Mouse (Mus musculus) liver, postnatal 0 days (tissue): ENCODE measurements at regions not wholly inside any gene's neighbourhood (a gene's known extent, or its start where the extent isn't known, plus 50 kb on each side); places are given as distances from the start of the nearest gene placed in this dataset.

ENCODE experiments used
- ATAC-seq: fragments of 200-750 bp; cut with Nextera tagmentation; 2 replicates; pipeline ENCODE4 v1.8.0; 2017; ENCODE audit warnings: mild to moderate bottlenecking, moderate library complexity
- DNase-seq: peaks from one replicate; pipeline ENCODE4 v3.0.0-alpha.2; 2016
- H3K27ac ChIP-seq: fragments of 300-500 bp; sonication (generic); 2 replicates; pipeline ENCODE4 v1.5.1; 2014; ENCODE audit warnings: antibody characterized with exemption, moderate library complexity, mild to moderate bottlenecking, low read depth
- H3K27me3 ChIP-seq: fragments of 300-500 bp; sonication (generic); 2 replicates; pipeline ENCODE4 v1.6.1; 2014; ENCODE audit warnings: low read length, control low read depth, mixed read lengths; ENCODE audit not compliant: insufficient read depth
- H3K36me3 ChIP-seq: fragments of 300-500 bp; sonication (generic); replicated peaks from 2 replicates; pipeline ENCODE4 v1.6.1; 2014; ENCODE audit warnings: mild to moderate bottlenecking, control low read depth, low read length, moderate library complexity, mixed read lengths; ENCODE audit not compliant: insufficient read depth
- H3K4me1 ChIP-seq: fragments of 300-500 bp; sonication (generic); 2 replicates; pipeline ENCODE4 v1.6.1; 2014; ENCODE audit warnings: antibody characterized with exemption, mild to moderate bottlenecking, control low read depth; ENCODE audit not compliant: insufficient read depth
- H3K4me2 ChIP-seq: fragments of 300-500 bp; sonication (generic); 2 replicates; pipeline ENCODE4 v1.6.1; 2014; ENCODE audit warnings: low read depth, mild to moderate bottlenecking, low read length, moderate library complexity, mixed read lengths
- H3K4me3 ChIP-seq: fragments of 300-500 bp; sonication (generic); 2 replicates; pipeline ENCODE4 v1.5.1; 2014; ENCODE audit warnings: low read depth, low read length
- H3K9ac ChIP-seq: fragments of 300-500 bp; sonication (generic); replicated peaks from 2 replicates; pipeline ENCODE4 v1.6.1; 2014; ENCODE audit warnings: mild to moderate bottlenecking, moderate library complexity
- H3K9me3 ChIP-seq: fragments of 300-500 bp; sonication (generic); 2 replicates; pipeline ENCODE4 v1.6.1; 2016; ENCODE audit warnings: mild to moderate bottlenecking, control low read depth, low read length, mixed read lengths
- CTCF ChIP-seq: sonication (generic); IDR thresholded peaks from 2 replicates; pipeline ENCODE4 v1.5.1; 2016; ENCODE audit warnings: antibody characterized with exemption, low read depth
- EP300 ChIP-seq: IDR thresholded peaks from 2 replicates; pipeline ENCODE4 v1.6.1; 2016; ENCODE audit warnings: antibody characterized with exemption, low read depth, mild to moderate bottlenecking
- WGBS: fragments of 180-500 bp; shearing (Covaris S2); extraction: QIAGEN DNeasy Blood & Tissue Kit; methylation state at CpG from one replicate; pipeline ENCODE4 v1.1.7; 2014; ENCODE audit not compliant: insufficient replicate concordance; 5-methylcytosine and 5-hydroxymethylcytosine counted together

GRCm38 (mm10) chr7:37403483-37403882 lies 370.0 kb downstream of the Zfp536 start:
- TF ChIP-seq CTCF = no peak
- TF ChIP-seq EP300 = no peak
- H3K9ac ChIP-seq = no peak overlapping the region

DNA sequence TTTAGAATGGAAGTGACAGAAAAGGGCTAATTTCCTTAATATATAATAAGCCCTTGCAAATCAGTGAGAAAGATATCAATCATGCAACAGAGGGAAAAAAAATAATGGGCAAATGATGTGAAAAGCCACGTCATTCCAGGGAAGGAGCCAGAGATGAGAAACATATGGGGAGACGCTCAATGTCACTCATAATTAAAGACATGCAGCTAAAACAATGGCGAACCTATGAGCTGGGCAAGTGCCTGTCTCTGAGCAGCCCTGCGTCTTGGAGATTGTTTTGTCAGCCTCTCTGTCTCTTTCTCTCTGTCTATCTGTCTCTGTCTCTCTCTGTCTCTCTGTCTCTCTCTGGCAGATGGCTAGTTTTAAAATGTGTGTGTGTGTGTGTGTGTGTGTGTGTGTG lies 360.1 kb downstream of the Zfp536 start:
- DNase-seq = no peak

More at GRCm38 (mm10) chr7:37403483-37403882, 370.0 kb downstream of the Zfp536 start:
- Histone ChIP-seq H3K27me3 (no peaks in the 10 kb centered on the region), H3K4me2 (no peak overlapping the region), H3K27ac (no peak overlapping the region), H3K36me3 (no peaks in the 10 kb centered on the region), H3K4me1 (no peaks in the 10 kb centered on the region), H3K4me3 (no peak overlapping the region), H3K9me3 (no peaks in the 10 kb centered on the region)
- ATAC-seq = no peak
- WGBS = 75% methylated on average over 2 of the region's 2 CpGs
- DNase-seq = no peak

DNA sequence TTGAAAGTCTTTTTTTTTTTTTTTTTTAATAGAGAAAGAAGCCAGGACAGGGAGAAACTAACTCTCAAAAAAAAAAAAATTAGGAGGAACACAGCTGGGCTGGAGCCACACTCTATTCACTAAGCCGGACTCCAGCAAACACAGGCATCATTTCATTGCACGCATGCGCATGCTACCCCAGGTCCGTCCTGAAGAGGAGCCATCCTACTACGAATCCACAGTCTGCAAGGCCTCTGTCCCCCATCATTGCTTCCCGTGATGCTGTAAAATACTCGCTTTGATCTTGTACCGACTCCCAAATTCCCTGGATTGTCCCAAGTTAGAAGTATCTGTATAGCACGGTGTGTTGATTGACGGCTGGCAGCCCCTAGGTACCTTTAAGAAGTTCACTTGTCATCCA lies 351.7 kb downstream of the Zfp536 start:
- H3K27ac ChIP-seq = no peak overlapping the region
- no peaks in the 10 kb centered on the region for H3K4me1 ChIP-seq
- no peak overlapping the region for H3K9ac ChIP-seq
- H3K4me3 ChIP-seq = no peak overlapping the region
- no peak for TF ChIP-seq CTCF
- no peak for TF ChIP-seq EP300
- no peak for ATAC-seq
- DNase-seq = no peak
- no peaks in the 10 kb centered on the region for H3K9me3 ChIP-seq
- WGBS = 73% methylated on average over 10 of the region's 10 CpGs
- no peaks in the 10 kb centered on the region for H3K36me3 ChIP-seq
- no peaks in the 10 kb centered on the region for H3K27me3 ChIP-seq
- H3K4me2 ChIP-seq = no peak overlapping the region

More for the DNA sequence above, 360.1 kb downstream of the Zfp536 start:
- Histone ChIP-seq H3K4me1 (no peaks in the 10 kb centered on the region), H3K9ac (no peak overlapping the region), H3K9me3 (no peaks in the 10 kb centered on the region), H3K27ac (no peak overlapping the region), H3K4me3 (no peak overlapping the region), H3K36me3 (no peaks in the 10 kb centered on the region), H3K27me3 (no peaks in the 10 kb centered on the region), H3K4me2 (no peak overlapping the region)
- TF ChIP-seq EP300 (no peak), CTCF (no peak)
- no peak for ATAC-seq
- WGBS = 77% methylated on average over 4 of the region's 4 CpGs
